Mouse (Mus musculus) forebrain, embryonic 11.5 days (tissue): ENCODE results near the gene Prdm15. TPM values are rescaled to one million over a fixed set of nuclear protein-coding genes. Genes with fewer than 3 reads are reported as not detected.

Source experiments
- ATAC-seq: fragments of 200-750 bp; cut with Nextera tagmentation; replicated peaks from 2 replicates; pipeline ENCODE4 v1.8.0; 2017; ENCODE audit warnings: moderate TSS enrichment; ENCODE audit not compliant: low FRiP score
- DNase-seq: peaks from one replicate; pipeline ENCODE4 v3.0.0-alpha.2; 2017; ENCODE audit warnings: low spot score
- H3K27ac ChIP-seq: fragments of 300-500 bp; sonication (generic); 2 replicates; pipeline ENCODE4 v1.5.1; 2014; ENCODE audit warnings: low read depth, low read length
- H3K27me3 ChIP-seq: fragments of 300-500 bp; sonication (generic); 2 replicates; pipeline ENCODE4 v1.6.1; 2014; ENCODE audit warnings: mild to moderate bottlenecking, low read length, mixed read lengths; ENCODE audit not compliant: control insufficient read depth, insufficient read depth
- H3K36me3 ChIP-seq: fragments of 300-500 bp; sonication (generic); 2 replicates; pipeline ENCODE4 v1.6.1; 2014; ENCODE audit warnings: mild to moderate bottlenecking, low read length, moderate library complexity, mixed read lengths; ENCODE audit not compliant: control insufficient read depth, insufficient read depth
- H3K4me1 ChIP-seq: fragments of 300-500 bp; sonication (generic); replicated peaks from 2 replicates; pipeline ENCODE4 v1.6.1; 2014; ENCODE audit warnings: low read length, mixed read lengths; ENCODE audit not compliant: control insufficient read depth, insufficient read depth
- H3K4me2 ChIP-seq: fragments of 300-500 bp; sonication (generic); 2 replicates; pipeline ENCODE4 v1.6.1; 2014; ENCODE audit warnings: low read depth, mild to moderate bottlenecking, low read length, moderate library complexity, mixed read lengths; ENCODE audit not compliant: severe bottlenecking
- H3K4me3 ChIP-seq: fragments of 300-500 bp; sonication (generic); 2 replicates; pipeline ENCODE4 v1.5.1; 2014; ENCODE audit warnings: low read depth, low read length
- H3K9ac ChIP-seq: fragments of 300-500 bp; sonication (generic); 2 replicates; pipeline ENCODE4 v1.6.1; 2014; ENCODE audit warnings: low read length
- H3K9me3 ChIP-seq: fragments of 300-500 bp; sonication (generic); 2 replicates; pipeline ENCODE4 v1.6.1; 2016; ENCODE audit warnings: low read length, mixed read lengths; ENCODE audit not compliant: control insufficient read depth
- WGBS: fragments of 180-500 bp; shearing (Covaris S2); extraction: QIAGEN DNeasy Blood & Tissue Kit; methylation state at CpG from one replicate; pipeline ENCODE4 v1.1.7; 2014; 5-methylcytosine and 5-hydroxymethylcytosine counted together
- polyA plus RNA-seq: library from polyadenylated mRNA; unstranded; fragments of >200 nt; fragmentation: Nextera tagmentation; extraction: Ambion mirVana; gene quantifications from 2 replicates; pipeline ENCODE4 v1.2.1, GENCODE M21; 2014

Prdm15 gene
- polyA plus RNA-seq, 1 experiment from 2014 or later, result 20.0 TPM

- 0 out of 2 replicates have a peak, but pooled peaks have one; percentile 18 for ATAC-seq
- H3K27me3 ChIP-seq, result no peaks in the 10 kb centered on the region
- no peak for DNase-seq
- no peaks in the 10 kb centered on the region for H3K9me3 ChIP-seq
- 70% methylated on average over 5 of the region's 5 CpGs for WGBS
- no peak overlapping the region for H3K27ac ChIP-seq
- H3K4me2 ChIP-seq, result no peak overlapping the region
- no peaks in the 10 kb centered on the region for H3K4me1 ChIP-seq
- no peaks in the 10 kb centered on the region; the same call in 1 of the 2 replicates for H3K36me3 ChIP-seq
- H3K4me3 ChIP-seq, result no peak overlapping the region
- no peak overlapping the region for H3K9ac ChIP-seq
These were observed 21.0 kb upstream of the Prdm15 start for GRCm38 (mm10) chr16:97872657-97873056.

- WGBS, result 73% methylated on average over 6 of the region's 6 CpGs
- Histone ChIP-seq H3K4me1 (no peaks in the 10 kb centered on the region), H3K27ac (no peak overlapping the region), H3K4me3 (no peak overlapping the region), H3K9me3 (no peaks in the 10 kb centered on the region), H3K27me3 (no peaks in the 10 kb centered on the region), H3K4me2 (no peak overlapping the region), H3K9ac (no peak overlapping the region), H3K36me3 (no peaks in the 10 kb centered on the region; the same call in 1 of the 2 replicates)
- ATAC-seq (no peak), DNase-seq (no peak)
These were observed 17.8 kb upstream of the Prdm15 start for GRCm38 (mm10) chr16:97869193-97870102.

GRCm38 (mm10) chr16:97863932-97864467 is 12.3 kb upstream of the Prdm15 start:
- no peaks in the 10 kb centered on the region for H3K36me3 ChIP-seq
- 84% methylated on average over 3 of the region's 3 CpGs for WGBS
- no peak for DNase-seq
- ATAC-seq, result no peak
- no peaks in the 10 kb centered on the region for H3K27me3 ChIP-seq
- H3K4me3 ChIP-seq, result no peak overlapping the region
- no peak overlapping the region for H3K27ac ChIP-seq
- no peak overlapping the region for H3K9ac ChIP-seq
- no peak overlapping the region for H3K4me2 ChIP-seq
- H3K4me1 ChIP-seq, result no peaks in the 10 kb centered on the region
- no peaks in the 10 kb centered on the region for H3K9me3 ChIP-seq

GRCm38 (mm10) chr16:97856050-97856449 is 4.4 kb upstream of the Prdm15 start:
- DNase-seq (no peak), ATAC-seq (no peak)
- Histone ChIP-seq H3K4me3 (no peak overlapping the region), H3K9me3 (no peaks in the 10 kb centered on the region), H3K4me2 (no peak overlapping the region), H3K27me3 (no peaks in the 10 kb centered on the region), H3K9ac (no peak overlapping the region), H3K27ac (no peak overlapping the region), H3K36me3 (no peaks in the 10 kb centered on the region), H3K4me1 (no peaks in the 10 kb centered on the region)

GRCm38 (mm10) chr16:97851061-97851740 is 449 bp downstream of the Prdm15 start:
- H3K4me3 ChIP-seq, result peak overlapping the region; percentile 87
- H3K4me2 ChIP-seq, result peak overlapping the region; percentile 74
- no peaks in the 10 kb centered on the region for H3K9me3 ChIP-seq
- peak; percentile 92 for ATAC-seq
- H3K4me1 ChIP-seq, result no peaks in the 10 kb centered on the region
- no peaks in the 10 kb centered on the region; the same call in 1 of the 2 replicates for H3K36me3 ChIP-seq
- DNase-seq, result peak; percentile 93
- no peaks in the 10 kb centered on the region for H3K27me3 ChIP-seq
- peak overlapping the region; percentile 98 for H3K9ac ChIP-seq
- under 1% methylated on average over 74 of the region's 77 CpGs for WGBS
- H3K27ac ChIP-seq, result peak overlapping the region; percentile 94

GRCm38 (mm10) chr16:97850667-97851060 is 986 bp downstream of the Prdm15 start:
- Histone ChIP-seq H3K4me1 (no peaks in the 10 kb centered on the region), H3K4me3 (peak overlapping the region; percentile 87), H3K27me3 (no peaks in the 10 kb centered on the region), H3K9ac (peak overlapping the region; percentile 98), H3K27ac (peak overlapping the region; percentile 94), H3K36me3 (no peaks in the 10 kb centered on the region; the same call in 1 of the 2 replicates), H3K9me3 (no peaks in the 10 kb centered on the region), H3K4me2 (peak overlapping the region; percentile 74)
- no peak for DNase-seq
- 1% methylated on average over 11 of the region's 11 CpGs for WGBS
- no peak for ATAC-seq

GRCm38 (mm10) chr16:97848832-97849231 is 2.8 kb downstream of the Prdm15 start:
- H3K4me1 ChIP-seq, result no peaks in the 10 kb centered on the region
- no peaks in the 10 kb centered on the region for H3K9me3 ChIP-seq
- 84% methylated on average over 6 of the region's 6 CpGs for WGBS
- H3K4me3 ChIP-seq, result no peak overlapping the region
- H3K9ac ChIP-seq, result no peak overlapping the region
- H3K27ac ChIP-seq, result no peak overlapping the region
- H3K4me2 ChIP-seq, result no peak overlapping the region
- no peaks in the 10 kb centered on the region for H3K27me3 ChIP-seq
- no peak for ATAC-seq
- no peak for DNase-seq
- H3K36me3 ChIP-seq, result no peaks in the 10 kb centered on the region; the same call in 1 of the 2 replicates

- Histone ChIP-seq H3K27me3 (no peaks in the 10 kb centered on the region), H3K4me3 (no peak overlapping the region), H3K36me3 (no peaks in the 10 kb centered on the region; the same call in 1 of the 2 replicates), H3K27ac (no peak overlapping the region), H3K4me2 (no peak overlapping the region), H3K9me3 (no peaks in the 10 kb centered on the region), H3K9ac (no peak overlapping the region), H3K4me1 (no peaks in the 10 kb centered on the region)
- DNase-seq (no peak), ATAC-seq (no peak)
- WGBS, result 92% methylated on average over 12 of the region's 12 CpGs
These were observed 6.4 kb downstream of the Prdm15 start for GRCm38 (mm10) chr16:97844967-97845937.
